8 mouse cellular contexts compared by ENCODE assay signal in the genomic region with DNA sequence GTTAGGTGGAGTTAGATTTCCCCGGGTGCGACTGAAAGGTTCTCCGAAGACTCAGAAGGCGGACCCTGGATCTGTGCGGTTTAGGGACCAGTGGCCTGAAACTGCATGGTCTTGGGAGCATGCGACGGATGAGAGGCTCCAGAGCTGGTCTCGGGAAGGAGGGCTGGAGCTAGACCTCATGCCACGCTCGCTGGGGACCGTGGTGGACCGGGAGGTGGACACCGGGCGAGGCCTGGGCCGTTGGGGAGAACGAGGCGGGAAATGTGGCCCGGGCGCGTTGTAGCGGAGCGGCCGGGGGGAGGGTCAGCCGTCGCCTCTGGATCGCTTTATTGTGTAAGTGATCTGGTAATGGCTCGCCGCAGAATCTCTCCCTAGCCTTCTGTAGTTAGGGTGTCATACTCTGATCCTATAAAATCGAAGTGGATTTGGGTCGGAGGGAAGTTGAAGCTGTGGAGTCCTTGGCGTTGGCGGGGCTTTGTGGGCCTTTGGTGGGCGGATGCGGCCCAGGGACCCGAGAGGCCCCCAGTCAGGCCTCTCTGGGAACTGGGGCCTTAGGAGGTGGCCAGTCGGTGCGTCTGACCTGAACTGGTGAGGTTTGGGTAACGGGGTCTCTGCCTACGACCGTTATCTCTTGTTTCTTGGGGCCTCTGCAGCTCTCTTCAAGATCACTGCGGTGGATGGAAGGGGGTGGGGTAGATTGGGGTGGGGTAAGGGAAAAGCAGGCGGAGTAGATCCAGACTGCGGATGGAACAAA. TPM values are rescaled to one million over a fixed set of nuclear protein-coding genes. Genes with fewer than 3 reads are reported as not detected.
A peak's percentile ranks its signal among the peaks of the same experiment; 100 is the strongest.
DNase-seq lines count a peak whose midpoint lies in the region; ATAC-seq lines count a peak whose summit lies in the region.

No protein-coding gene starts in this region.

- H3K27me3 ChIP-seq in forebrain, embryonic 13.5 days: no peaks in the 10 kb centered on the region
- H3K27me3 ChIP-seq in hindbrain, embryonic 11.5 days (ENCODE audit: control insufficient read depth, insufficient read depth, low read length): no peaks in the 10 kb centered on the region
- H3K27me3 ChIP-seq in midbrain, embryonic 12.5 days: no peaks in the 10 kb centered on the region
- no peaks in the 10 kb centered on the region for H3K27me3 ChIP-seq in stomach, embryonic 16.5 days (ENCODE audit: control insufficient read depth, insufficient read depth, low read length)

- DNase-seq in gastrocnemius, postnatal 14 days: peak; percentile 35
- no peak for DNase-seq in gastrocnemius, postnatal 25 days
- DNase-seq in brain, adult 2 months (ENCODE audit: low read depth, low spot score): peak; percentile 64
- DNase-seq in hindbrain, embryonic 11.5 days (ENCODE audit: low spot score): peak; percentile 72
- peak; percentile 37 to 46 for DNase-seq in layer of hippocampus, postnatal 36 days

- intact Hi-C loops in gastrocnemius, postnatal 14 days (cut with DNase I; ENCODE audit: low total_unique reads): no loop called here

- H3K36me3 ChIP-seq in forebrain, embryonic 13.5 days (ENCODE audit: poor library complexity, severe bottlenecking): no peaks in the 10 kb centered on the region
- no peaks in the 10 kb centered on the region for H3K36me3 ChIP-seq in hindbrain, embryonic 11.5 days (ENCODE audit: control insufficient read depth, insufficient read depth, low read length)
- no peaks in the 10 kb centered on the region for H3K36me3 ChIP-seq in midbrain, embryonic 12.5 days
- no peaks in the 10 kb centered on the region for H3K36me3 ChIP-seq in stomach, embryonic 16.5 days (ENCODE audit: control insufficient read depth, insufficient read depth, low read length)

- H3K9ac ChIP-seq in forebrain, embryonic 13.5 days: peak overlapping the region; percentile 98
- H3K9ac ChIP-seq in hindbrain, embryonic 11.5 days (ENCODE audit: low read depth, low read length): peak overlapping the region; percentile 97
- H3K9ac ChIP-seq in midbrain, embryonic 12.5 days (replicated peaks): peak overlapping the region; percentile 94
- H3K9ac ChIP-seq in stomach, embryonic 16.5 days (ENCODE audit: low read length): peak overlapping the region; percentile 96

- peak overlapping the region; percentile 76 for H3K4me2 ChIP-seq in forebrain, embryonic 13.5 days
- H3K4me2 ChIP-seq in hindbrain, embryonic 11.5 days (replicated peaks; ENCODE audit: low read depth, low read length): peak overlapping the region; percentile 52
- H3K4me2 ChIP-seq in midbrain, embryonic 12.5 days (replicated peaks): peak overlapping the region; percentile 76
- peak overlapping the region; percentile 68 for H3K4me2 ChIP-seq in stomach, embryonic 16.5 days (ENCODE audit: low read depth, low read length)

- no peak for ATAC-seq in forebrain, embryonic 13.5 days
- no peak for ATAC-seq in hindbrain, embryonic 11.5 days (ENCODE audit: low FRiP score)
- ATAC-seq in midbrain, embryonic 12.5 days (ENCODE audit: low FRiP score, low read depth): no peak
- ATAC-seq in stomach, embryonic 16.5 days (ENCODE audit: insufficient read depth, low FRiP score): no peak

- no peaks in the 10 kb centered on the region for H3K9me3 ChIP-seq in forebrain, embryonic 13.5 days (replicated peaks)
- no peaks in the 10 kb centered on the region for H3K9me3 ChIP-seq in hindbrain, embryonic 11.5 days (ENCODE audit: control insufficient read depth, low read length)
- H3K9me3 ChIP-seq in midbrain, embryonic 12.5 days: no peaks in the 10 kb centered on the region
- H3K9me3 ChIP-seq in stomach, embryonic 16.5 days (replicated peaks; ENCODE audit: control insufficient read depth, low read length): no peaks in the 10 kb centered on the region

- H3K4me1 ChIP-seq in forebrain, embryonic 13.5 days: peaks cover 20% of the 10 kb centered on the region
- no peaks in the 10 kb centered on the region for H3K4me1 ChIP-seq in hindbrain, embryonic 11.5 days (replicated peaks; ENCODE audit: control insufficient read depth, insufficient read depth, low read length)
- peaks cover 13% of the 10 kb centered on the region for H3K4me1 ChIP-seq in midbrain, embryonic 12.5 days
- peaks cover 9% of the 10 kb centered on the region for H3K4me1 ChIP-seq in stomach, embryonic 16.5 days (ENCODE audit: control insufficient read depth, insufficient read depth, low read length)

- peak overlapping the region; percentile 96 for H3K4me3 ChIP-seq in forebrain, embryonic 13.5 days
- H3K4me3 ChIP-seq in hindbrain, embryonic 11.5 days (ENCODE audit: low read depth, low read length): peak overlapping the region; percentile 93
- peak overlapping the region; percentile 69 for H3K4me3 ChIP-seq in midbrain, embryonic 12.5 days
- H3K4me3 ChIP-seq in stomach, embryonic 16.5 days (replicated peaks; ENCODE audit: low read length): peak overlapping the region; percentile 87

- under 1% methylated on average over 43 of the region's 43 CpGs for WGBS in forebrain, embryonic 13.5 days
- WGBS in hindbrain, embryonic 11.5 days: 0% methylated on average over 43 of the region's 43 CpGs
- under 1% methylated on average over 43 of the region's 43 CpGs for WGBS in midbrain, embryonic 12.5 days
- under 1% methylated on average over 43 of the region's 43 CpGs for WGBS in stomach, embryonic 16.5 days

- peak overlapping the region; percentile 95 for H3K27ac ChIP-seq in forebrain, embryonic 13.5 days
- peak overlapping the region; percentile 91 for H3K27ac ChIP-seq in hindbrain, embryonic 11.5 days (ENCODE audit: low read depth, low read length)
- H3K27ac ChIP-seq in midbrain, embryonic 12.5 days (replicated peaks): peak overlapping the region; percentile 97
- peak overlapping the region; percentile 94 for H3K27ac ChIP-seq in stomach, embryonic 16.5 days (ENCODE audit: low read length)

RNA-seq across cellular contexts. Expression of a gene that starts 1.5 kb away (rescaled TPM):
- total RNA-seq in gastrocnemius, postnatal 14 days (2021): 10 to 100 TPM; 16.4 to 23.0 TPM
- total RNA-seq in gastrocnemius, postnatal 25 days (2021): 10 to 100 TPM; 18.7 to 20.5 TPM
- polyA plus RNA-seq in forebrain, embryonic 13.5 days (2015; fragmentation: Nextera tagmentation; extraction: Ambion mirVana): 108 and 122 TPM in 2 replicates
- 131 and 140 TPM in 2 replicates for polyA plus RNA-seq in hindbrain, embryonic 11.5 days (2014; fragmentation: Nextera tagmentation; extraction: Ambion mirVana)
- total RNA-seq in layer of hippocampus, postnatal 36 days (2021): 100 to 1,000 TPM; 140 to 143 TPM
- polyA plus RNA-seq in midbrain, embryonic 12.5 days (2016; fragmentation: Nextera tagmentation; extraction: Ambion mirVana): 164 and 167 TPM in 2 replicates
- 81.9 and 89.9 TPM in 2 replicates for polyA plus RNA-seq in stomach, embryonic 16.5 days (2015; fragmentation: Nextera tagmentation; extraction: Ambion mirVana)
